Mouse (Mus musculus) megakaryocyte progenitor cell, adult 5-6 weeks (primary cell): ENCODE measurements at regions not wholly inside any gene's neighbourhood (a gene's known extent, or its start where the extent isn't known, plus 50 kb on each side); places are given as distances from the start of the nearest gene placed in this dataset.

Experiments
- ATAC-seq: replicated peaks from 2 replicates; pipeline ENCODE4 v1.8.0; 2016; ENCODE audit warnings: mild to moderate bottlenecking, moderate TSS enrichment, inconsistent platforms; ENCODE audit not compliant: poor library complexity

DNA sequence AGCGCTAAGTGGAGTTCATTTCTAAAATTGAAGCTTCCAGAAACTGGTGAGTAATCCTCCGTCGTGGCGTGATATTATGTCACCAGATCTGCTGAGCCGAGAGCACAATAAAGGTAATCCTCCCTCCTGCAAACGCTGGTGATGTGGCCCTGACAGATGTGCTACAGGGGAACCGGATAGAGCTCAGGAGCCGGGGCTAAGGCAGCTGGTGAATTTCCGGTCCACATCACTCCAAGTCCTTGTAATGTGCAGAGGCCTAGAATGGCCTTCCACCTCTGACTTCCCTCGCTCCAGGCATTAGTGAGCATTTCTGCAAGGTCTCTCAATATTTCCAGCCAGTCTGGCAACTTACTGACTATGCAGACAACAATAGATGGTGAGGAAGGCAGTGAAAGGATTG lies 439.7 kb upstream of the Atp11b start:
- ATAC-seq: no peak

DNA sequence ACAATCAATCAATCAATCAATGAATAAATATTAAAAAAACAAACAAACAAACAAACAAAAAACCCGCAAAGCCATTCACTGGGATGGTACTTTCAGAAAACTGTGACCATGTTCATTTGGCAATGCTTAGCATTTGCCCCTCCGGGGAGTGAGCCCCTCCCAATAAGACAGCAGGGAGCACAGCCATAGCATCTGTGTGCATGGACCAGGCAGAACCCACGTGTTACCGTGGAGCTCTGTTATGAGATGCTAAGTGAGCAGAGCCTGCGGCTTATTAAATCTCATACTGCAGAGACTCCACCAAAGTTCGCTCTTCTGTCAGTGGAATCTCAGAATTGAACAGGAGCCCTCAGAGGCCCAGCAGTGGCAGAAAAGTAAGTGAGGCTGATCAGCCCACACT lies 438.7 kb upstream of the Atp11b start:
- ATAC-seq: no peak

DNA sequence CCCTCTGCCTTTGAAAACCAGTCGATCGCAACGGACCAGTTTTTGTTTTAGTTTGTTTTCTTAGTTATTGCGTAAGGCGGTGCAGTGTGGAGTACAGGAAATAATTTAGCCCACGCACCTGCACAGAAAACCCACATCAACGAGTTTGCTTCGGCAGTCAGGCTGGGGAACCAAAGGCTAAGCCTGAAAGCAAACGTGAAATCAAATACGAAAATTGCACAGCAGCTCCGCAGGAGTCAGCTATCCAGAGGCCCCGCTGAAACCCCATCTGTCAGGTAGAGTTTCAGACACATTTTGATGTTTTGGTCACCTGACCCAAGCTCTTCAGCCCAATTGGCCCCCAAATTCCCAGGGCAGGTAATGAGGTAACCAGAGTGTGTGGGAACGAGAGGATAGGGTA lies 435.6 kb upstream of the Atp11b start:
- ATAC-seq: no peak

DNA sequence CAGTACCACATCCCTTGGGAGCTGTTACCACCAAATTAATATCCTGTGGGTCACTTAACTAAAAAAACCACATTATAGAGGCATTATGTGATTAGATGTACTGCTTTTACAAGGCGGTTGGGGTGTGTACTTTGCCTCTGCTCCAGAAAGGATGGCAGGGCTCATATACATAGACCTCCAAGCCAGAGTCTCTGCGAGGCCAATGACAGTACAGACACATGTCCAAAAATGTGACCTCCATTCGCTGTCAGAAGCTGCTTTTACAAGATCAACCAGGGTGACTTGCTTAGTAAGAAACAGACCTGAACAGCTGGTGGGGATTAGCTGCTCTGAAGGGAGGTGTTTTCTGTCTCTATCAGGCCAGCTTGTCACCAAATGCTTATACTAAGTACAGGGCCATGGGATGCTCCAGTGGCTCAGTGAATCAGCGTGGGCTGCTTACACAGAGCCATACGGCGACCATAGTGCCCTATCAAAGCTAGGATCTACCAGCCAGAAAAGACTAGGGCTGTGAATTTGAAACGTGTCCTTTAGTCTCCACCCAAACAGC lies 433.0 kb upstream of the Atp11b start:
- ATAC-seq: no peak

DNA sequence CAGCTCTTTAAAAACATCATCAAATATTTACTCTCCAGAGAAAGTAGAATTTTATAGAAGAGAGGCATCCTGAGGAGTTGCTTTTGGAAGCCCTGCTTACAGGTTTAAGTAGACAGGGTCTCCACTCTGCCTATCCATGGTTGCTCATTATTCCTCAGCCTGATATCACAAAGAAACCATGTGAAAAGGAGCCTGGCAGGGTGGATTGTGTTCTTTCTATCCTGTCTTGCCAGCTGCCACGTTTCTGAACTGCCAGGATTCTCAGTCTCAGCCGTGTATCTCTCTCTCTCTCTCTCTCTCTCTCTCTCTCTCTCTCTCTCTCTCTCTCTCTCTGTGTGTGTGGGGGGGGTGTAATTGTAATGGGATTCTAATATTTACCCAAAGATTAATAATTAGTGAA lies 431.9 kb upstream of the Atp11b start:
- ATAC-seq: no peak

DNA sequence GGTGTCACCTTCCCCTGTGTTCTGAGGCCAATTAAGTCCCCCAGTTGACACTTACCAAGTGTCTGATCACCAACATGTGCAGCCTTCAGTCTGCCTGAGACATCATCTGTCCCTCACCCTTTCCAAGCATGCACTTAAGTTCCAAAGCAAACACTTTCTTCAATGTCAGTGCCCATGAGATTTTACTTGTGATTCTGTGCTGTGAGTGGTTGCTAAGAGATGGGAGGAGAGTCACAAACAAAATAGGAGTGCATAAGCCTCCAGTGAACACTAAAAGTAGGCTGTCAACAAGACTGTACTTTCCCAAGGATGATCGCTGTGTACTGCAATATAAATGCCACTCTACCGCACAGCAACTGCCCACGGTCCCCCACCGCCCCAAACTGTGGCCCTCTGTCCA lies 431.0 kb upstream of the Atp11b start:
- no peak for ATAC-seq

DNA sequence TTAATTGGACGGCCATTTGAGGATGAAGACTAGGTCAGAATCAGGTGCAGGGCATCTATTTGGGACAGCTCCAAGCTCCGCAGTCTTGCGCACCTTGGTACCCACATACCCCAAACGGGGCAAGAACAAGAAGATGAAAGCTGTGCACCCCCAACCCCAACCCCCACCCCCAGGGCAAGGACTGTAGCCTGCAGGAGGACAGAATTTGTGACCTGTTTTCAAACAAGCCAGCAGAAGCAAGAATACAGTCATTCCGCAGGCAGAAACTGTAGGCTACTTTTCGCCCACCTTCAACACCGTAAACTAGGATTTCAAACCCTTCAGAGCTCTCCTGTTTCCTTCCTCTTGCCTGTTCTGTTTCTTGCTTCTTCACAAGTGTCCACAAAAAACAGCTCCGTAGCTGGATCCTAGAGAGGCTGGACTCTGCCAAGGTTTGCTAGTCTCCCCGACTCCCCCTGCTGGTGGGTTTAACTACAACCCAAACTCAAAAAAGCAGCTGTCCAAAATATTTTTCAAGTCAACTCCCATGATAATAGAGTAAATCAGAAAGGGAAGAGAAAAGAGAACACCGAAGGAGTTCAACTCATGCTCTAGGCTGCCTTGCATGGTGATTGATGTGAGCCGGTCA lies 430.3 kb upstream of the Atp11b start:
- no peak for ATAC-seq

DNA sequence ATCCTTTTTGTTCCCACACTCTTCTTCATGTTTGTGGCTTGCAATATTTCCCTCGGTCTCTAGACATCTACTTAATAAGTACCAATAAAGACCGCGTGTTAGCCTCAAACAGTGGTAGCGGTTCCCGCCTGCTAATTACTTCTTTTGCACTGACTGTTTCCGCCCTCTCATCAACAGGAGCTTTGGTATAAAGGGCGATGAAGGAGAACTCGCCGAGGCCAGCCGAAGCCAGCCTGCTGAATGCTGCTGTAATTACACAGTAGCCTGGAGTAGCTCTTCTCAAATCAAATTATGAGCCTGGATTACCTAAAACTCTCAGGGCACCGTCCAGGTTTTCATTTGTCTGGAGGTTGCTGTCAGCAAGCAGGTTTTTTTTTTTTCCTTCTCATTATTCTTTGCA lies 429.7 kb upstream of the Atp11b start:
- no peak for ATAC-seq

DNA sequence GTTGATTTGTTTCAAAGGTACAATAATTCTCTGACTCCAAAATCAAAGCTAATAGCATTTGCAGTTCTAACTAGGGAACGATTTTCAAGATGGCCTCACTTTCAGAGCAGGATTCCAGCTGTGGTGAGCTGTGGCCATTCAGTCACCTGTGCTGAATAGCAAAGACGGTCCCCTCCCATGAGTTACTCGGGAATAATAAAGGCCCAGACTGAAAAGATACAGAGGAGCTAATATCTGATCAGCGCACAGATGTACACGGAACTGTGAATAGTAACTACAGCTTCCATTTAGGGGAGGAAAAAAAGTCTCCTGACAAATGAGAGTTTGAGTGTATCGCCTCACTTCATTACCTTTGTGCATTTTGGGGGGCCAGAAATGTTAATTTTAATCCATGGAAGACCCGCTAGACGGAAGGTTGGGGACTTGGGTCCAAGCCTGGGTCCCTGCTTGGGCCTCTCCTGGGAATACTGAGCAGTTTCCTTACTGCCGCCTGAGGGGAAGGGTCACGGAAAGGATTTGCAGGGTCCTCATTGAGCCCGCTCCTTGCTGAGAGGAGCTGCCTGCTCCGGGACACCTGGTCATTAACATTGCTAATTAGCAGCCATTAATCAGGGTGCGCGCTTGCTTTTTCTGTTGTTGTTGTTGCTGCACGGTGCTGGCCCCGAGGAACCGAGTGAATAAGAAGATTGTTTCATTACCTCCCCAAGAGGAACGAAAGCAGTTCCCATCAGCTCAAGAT lies 421.2 kb upstream of the Atp11b start:
- no peak for ATAC-seq

DNA sequence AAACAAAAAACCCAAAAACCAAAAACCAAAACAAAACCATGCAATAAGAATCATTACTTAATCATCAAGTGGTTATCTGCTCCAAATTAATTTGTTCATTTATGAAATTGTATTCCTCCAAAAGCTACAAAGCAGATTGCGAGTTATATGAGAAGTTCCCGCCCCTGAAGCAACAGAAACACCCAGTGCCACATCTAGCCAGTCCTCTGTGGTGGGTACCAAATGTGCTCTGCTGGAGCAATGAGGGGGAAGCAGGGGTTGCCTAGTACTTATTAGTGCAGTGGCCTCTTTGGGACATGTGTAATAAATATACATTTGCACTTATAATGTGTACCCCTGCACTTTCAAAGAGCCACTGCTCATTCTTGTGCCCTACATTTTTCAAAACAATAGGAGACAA lies 419.9 kb upstream of the Atp11b start:
- ATAC-seq: no peak

DNA sequence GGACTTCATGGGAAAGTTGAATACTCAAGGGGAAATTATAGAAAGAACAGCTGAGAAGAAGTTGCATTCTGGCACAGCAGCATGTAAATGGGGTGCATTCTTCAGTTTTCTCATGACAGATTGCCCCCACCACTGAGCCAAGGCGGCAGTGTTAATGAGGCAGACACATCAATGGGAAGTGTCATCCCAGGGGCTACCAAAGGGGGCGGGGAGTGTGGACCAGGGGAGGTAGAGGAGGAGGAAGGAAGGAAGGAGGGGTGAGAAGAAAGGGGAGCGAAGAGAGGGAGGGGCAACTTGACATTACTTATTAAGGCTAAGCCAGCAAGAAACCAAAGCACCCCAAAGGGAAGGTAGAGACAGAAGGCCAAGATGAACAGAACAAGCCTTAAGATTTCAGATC lies 419.4 kb upstream of the Atp11b start:
- no peak for ATAC-seq

DNA sequence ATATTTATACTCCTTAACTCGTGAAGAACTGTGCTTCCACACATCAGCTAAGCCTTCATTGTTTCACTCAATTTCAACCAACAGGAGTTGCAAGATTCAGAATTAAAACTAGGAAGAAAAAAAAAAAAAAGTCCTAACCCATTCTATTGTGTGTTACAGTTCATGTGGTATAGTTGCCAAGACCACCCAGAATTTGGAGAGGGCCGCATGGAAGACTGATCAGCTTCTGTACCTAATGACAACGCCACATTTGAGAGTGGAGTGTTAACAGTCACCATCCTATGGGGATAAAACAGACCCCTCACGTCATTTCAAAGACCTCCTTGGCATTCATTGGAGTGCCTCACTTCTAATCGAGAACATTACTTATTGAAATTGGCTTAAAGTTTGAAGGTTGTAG lies 418.1 kb upstream of the Atp11b start:
- no peak for ATAC-seq

DNA sequence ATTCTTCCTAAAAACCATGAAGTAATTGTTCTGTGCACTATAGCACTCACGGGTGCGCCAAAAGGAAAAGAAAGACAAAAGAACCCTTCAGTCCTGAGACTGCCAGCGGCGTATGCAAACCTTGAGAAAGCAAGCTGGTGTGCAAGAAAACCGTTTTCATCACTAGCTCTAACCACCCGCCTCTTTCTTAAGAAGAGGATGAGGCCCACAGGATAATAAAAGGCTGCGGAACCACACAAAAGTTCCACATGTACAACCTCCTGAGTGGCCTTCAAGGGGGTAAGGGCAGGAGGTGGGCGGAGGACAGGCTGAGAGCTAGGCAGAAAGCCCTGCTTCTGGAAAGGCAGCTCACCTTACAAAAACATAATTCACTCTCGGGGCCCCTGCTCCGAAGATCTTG lies 413.4 kb upstream of the Atp11b start:
- ATAC-seq: no peak

DNA sequence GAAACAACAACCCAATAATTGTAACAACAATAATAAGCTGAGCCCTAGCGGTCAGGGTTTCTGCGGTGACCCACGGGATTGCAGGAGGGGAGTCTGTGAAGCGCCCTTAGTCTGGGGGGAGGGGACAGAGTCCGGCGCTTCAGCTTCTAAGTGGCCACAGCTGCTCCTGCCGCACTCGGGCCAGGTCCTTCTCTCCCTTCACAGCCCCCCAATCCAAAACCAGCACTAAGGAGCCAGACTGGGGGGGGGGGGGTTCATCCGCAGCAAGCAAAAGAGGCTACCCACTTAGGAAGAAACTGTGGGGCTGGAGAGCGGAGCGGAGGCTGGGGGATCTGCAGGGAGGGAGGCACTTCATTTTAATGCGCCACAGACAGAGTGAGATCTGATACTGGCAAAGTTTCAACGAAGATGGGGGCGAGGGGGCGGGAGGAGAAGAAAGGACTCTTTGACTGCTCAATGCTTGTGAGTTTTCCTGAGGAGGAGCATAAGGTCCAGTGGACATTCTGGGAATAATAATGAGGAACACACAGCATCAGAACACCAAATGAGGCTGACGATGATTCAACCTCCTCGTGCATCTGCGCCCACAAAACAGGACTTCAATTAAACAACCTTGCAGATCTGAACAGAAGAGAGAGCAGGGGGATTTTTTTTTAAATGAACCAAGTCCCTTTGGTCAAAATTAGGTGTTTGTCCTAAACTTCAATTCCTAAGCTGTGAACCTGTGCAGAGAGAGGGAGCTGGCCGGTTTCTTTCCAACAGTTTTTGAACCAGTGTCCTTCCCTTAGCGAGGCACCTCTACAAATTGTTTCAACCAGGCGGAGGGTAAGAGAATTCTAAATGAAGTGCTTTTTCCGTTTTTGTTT lies 412.7 kb upstream of the Atp11b start:
- ATAC-seq: no peak

DNA sequence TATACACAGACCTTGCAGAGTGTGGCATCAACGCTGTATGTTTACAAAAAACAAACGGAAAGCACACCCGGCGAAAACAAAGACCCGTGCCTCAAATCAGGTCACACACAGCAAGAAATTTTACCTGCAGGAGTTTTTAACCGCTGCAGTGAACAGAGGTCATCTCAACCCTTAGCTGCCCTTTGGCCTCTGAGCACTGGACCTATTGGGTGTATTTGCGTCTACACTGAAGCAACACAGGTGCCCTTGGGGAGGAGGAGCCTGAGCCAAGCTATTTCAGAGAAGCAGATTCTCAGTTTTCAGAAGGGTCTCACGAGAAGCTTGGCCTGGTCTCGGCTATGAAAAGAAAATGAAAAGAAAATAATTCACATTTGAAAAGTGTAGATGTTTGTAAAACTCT lies 412.1 kb upstream of the Atp11b start:
- ATAC-seq: no peak

DNA sequence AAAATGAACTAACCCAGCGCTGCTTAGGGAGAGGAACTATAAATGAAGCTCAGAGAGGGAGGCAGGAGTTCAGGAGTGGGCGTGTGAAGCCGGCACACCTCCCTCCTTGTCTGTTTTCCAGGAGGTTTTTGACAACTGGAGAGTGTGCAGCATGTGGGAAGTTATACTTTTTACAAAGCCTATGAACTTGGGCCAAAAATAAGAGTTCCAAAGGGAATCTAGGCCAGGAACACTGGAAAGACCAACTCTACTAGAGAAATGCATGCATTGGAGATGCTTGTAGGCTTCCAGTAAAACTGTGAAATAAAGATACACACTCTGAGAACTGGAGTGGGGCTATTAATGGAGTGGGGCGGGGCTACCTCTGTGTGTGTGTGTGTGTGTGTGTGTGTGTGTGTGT lies 411.3 kb upstream of the Atp11b start:
- ATAC-seq: no peak

DNA sequence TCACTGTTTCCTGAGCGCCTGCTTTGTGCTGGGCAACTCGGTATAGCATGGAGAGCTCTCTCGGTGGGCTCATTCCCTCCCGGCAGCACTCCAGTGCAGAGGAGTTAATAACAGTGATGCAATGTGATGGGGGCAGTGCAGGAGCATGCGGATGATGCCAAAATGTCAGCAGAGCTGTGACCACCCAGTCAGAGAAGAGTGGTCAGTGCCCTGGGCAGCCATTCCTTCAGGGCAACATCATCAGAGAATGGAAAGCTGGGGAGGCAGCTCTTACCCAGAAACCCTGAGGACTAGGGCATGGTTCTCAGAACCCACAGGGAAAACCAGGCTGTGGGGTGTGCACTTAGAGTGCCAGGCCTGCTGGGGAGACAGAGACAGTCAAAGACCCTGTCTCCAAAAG lies 410.0 kb upstream of the Atp11b start:
- ATAC-seq: no peak

DNA sequence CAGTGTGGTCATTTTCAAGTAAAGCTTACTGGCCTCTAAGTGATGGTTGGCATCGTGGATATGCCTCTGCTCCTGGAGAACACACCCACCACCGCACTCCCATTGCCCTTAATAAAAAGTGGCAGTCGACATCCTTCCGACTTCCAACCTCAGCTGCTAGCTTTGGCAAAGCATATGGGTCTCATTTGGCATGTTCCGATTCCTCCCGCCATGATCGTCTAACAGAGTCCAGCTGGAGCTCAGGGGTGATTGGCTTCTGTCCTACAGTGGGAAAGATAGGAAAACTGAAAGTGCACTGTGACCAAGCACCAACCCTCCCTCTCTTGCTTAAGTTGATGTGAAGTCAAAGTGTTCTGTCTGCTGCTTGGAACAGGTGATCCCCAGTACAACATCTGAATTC lies 404.8 kb upstream of the Atp11b start:
- no peak for ATAC-seq

DNA sequence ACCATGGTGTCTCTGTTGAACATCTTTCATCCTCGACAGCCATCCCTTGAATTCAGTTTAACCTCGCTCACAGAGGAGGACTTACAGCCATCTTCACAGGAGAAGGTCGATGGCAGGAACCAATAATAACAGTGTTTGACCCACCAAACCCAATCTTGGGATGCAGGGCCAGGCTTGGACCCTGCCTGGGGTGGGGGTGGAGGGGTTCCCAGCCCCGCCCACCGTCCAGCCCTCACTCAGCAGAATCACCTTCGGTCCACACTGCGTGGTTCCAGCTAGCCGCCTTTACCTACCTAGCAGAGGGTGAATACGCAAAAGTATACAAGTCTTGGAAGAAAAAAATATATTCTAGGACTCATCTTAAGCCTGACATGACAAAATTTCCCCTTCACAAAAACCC lies 400.5 kb upstream of the Atp11b start:
- ATAC-seq: no peak

DNA sequence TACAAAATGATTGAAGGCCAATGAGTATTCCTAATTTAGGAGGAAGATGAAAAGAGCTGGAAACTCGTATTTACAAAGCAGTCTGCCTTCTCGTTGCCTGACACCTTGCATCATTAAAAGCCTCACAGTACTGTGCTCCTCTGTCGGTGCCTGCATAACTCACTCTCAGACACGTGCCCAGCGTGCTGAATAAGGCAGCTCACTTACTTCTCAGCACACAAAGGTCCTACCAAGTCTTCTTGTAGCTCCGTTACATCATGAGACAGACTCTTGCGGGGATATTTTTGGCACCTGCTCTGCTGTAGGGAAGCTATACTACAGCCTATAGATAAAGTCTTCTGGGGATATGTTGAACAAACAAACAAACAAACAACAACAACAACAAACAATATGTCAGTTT lies 400.0 kb upstream of the Atp11b start:
- no peak for ATAC-seq

DNA sequence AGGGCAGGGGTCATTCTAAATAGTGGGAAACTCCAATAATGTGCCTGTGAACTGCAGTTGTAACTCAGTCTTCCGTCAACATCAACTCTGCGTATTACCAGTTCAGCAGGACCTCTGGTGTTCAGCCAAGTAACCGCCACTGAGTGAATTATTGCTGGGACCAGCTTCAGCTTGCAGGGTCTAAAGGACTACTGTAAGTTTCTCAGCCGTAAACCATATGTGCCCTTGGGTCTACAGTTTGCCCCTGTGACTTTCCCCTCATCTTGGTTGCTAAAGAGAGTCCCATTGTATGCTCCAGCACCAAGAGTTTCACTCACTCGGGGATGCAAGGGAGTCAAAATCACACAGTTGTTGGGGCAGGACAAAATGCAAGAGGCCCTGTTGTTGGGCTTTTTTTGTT lies 399.6 kb upstream of the Atp11b start:
- ATAC-seq: no peak

DNA sequence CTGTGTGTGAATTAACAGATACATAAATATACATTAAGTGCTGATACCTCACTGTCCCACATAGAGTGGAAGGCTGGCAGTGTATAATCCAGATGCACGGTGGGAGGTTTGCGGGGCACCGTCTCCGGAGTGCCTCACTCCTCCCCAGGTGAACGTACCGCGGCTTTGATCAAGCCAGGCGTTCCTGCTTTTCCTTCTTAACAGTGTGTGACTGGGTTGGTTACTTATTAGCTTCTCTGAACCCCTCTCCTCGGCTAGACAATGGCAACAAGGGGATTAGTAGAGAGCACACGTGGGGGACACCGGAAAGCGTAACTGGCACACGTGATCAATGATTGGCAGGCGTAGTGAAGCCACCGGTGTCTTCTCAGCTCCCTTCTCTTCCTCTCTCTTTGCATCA lies 396.8 kb upstream of the Atp11b start:
- no peak for ATAC-seq
